ENCODE assay signal across 17 mouse cellular contexts in genomic region chr9:91401471-91401870, GRCm38 (mm10). TPM values are rescaled to one million over a fixed set of nuclear protein-coding genes. Genes with fewer than 3 reads are reported as not detected.
"Had no signal": no experiment of that assay in that cellular context is flagged by ENCODE, and none has a peak within 500 bp of the region (broad histone marks: within the 10 kb centered on the region; RNA-seq: fewer than 3 reads in every experiment).

No protein-coding gene starts in this region.

- H3K27ac ChIP-seq: kidney, embryonic 15.5 days; limb, embryonic 15.5 days; liver, embryonic 12.5 days; midbrain, embryonic 12.5 days; neural tube, embryonic 12.5 days had no signal

- ATAC-seq: liver, embryonic 12.5 days had no signal

- DNase-seq: kidney, adult 2 months; kidney, postnatal 14 days; left cerebral cortex, postnatal 4 days; lung, embryonic 14.5 days; lung, postnatal 10 days; lung, postnatal 4 days; thymus, adult 18-20 months; thymus, postnatal 14 days had no signal

- H3K9me3 ChIP-seq: kidney, embryonic 15.5 days; limb, embryonic 15.5 days; liver, embryonic 12.5 days; midbrain, embryonic 12.5 days; neural tube, embryonic 12.5 days had no signal

- H3K4me2 ChIP-seq: kidney, embryonic 15.5 days; limb, embryonic 15.5 days; liver, embryonic 12.5 days; lung, embryonic 14.5 days; midbrain, embryonic 12.5 days; neural tube, embryonic 12.5 days had no signal

- H3K4me3 ChIP-seq: kidney, embryonic 15.5 days; limb, embryonic 15.5 days; liver, embryonic 12.5 days; midbrain, embryonic 12.5 days; myocyte; neural tube, embryonic 12.5 days had no signal

- H3K4me1 ChIP-seq: kidney, embryonic 15.5 days; limb, embryonic 15.5 days; liver, embryonic 12.5 days had no signal

- H3K9ac ChIP-seq: kidney, embryonic 15.5 days; limb, embryonic 15.5 days; liver, embryonic 12.5 days; lung, embryonic 14.5 days; midbrain, embryonic 12.5 days; neural tube, embryonic 12.5 days had no signal

- H3K36me3 ChIP-seq: kidney, embryonic 15.5 days; limb, embryonic 15.5 days; liver, embryonic 12.5 days; midbrain, embryonic 12.5 days; neural tube, embryonic 12.5 days had no signal

RNA-seq across cellular contexts. Expression of gene Zic1, which starts 35.9 kb away (rescaled TPM):
- polyA plus RNA-seq: kidney, adult 2 months; kidney, embryonic 15.5 days; large intestine, adult 2 months; liver, embryonic 12.5 days; lung, embryonic 14.5 days; stomach, embryonic 14.5 days had no signal

RNA-seq across cellular contexts. Expression of gene Zic4, which starts 39.3 kb away (rescaled TPM):
- polyA plus RNA-seq: kidney, adult 2 months; kidney, embryonic 15.5 days; large intestine, adult 2 months; liver, embryonic 12.5 days; liver, embryonic 16.5 days; lung, embryonic 14.5 days; stomach, embryonic 14.5 days had no signal
